Mouse (Mus musculus) G1E (cell line): ENCODE data around the gene Fxyd6. TPM values are rescaled to one million over a fixed set of nuclear protein-coding genes. Genes with fewer than 3 reads are reported as not detected.

Experiments
- ATAC-seq: 2 replicates; pipeline ENCODE4 v1.8.0; 2016; ENCODE audit warnings: mild to moderate bottlenecking; ENCODE audit not compliant: insufficient number of reproducible peaks, poor library complexity, low FRiP score, severe bottlenecking; ENCODE audit errors: extremely low read depth
- DNase-seq: peaks from one replicate; pipeline ENCODE4 v3.0.0; 2012; ENCODE audit warnings: low spot score
- H3K27me3 ChIP-seq: 2 replicates; pipeline ENCODE4 v1.6.1; 2012; ENCODE audit warnings: mild to moderate bottlenecking, low read length, inconsistent platforms; ENCODE audit not compliant: insufficient read depth
- H3K36me3 ChIP-seq: replicated peaks from 2 replicates; pipeline ENCODE3; 2012; ENCODE audit warnings: mild to moderate bottlenecking, inconsistent platforms
- H3K4me1 ChIP-seq: 2 replicates; pipeline ENCODE4 v1.6.1; 2012; ENCODE audit warnings: low read depth, low read length, inconsistent platforms, mixed read lengths; ENCODE audit not compliant: insufficient read depth
- H3K4me3 ChIP-seq: 2 replicates; pipeline ENCODE4 v1.5.1; 2012; ENCODE audit warnings: low read depth, mild to moderate bottlenecking, inconsistent platforms, low read length, moderate library complexity, mixed read lengths
- H3K9me3 ChIP-seq: replicated peaks from 2 replicates; pipeline ENCODE4 v1.6.1; 2012; ENCODE audit warnings: inconsistent platforms
- CTCF ChIP-seq: IDR thresholded peaks from 2 replicates; pipeline ENCODE4 v1.5.1; 2012; ENCODE audit warnings: low read depth, low read length, inconsistent platforms, mixed read lengths
- GATA1 ChIP-seq: IDR thresholded peaks from 2 replicates; pipeline ENCODE4 v1.6.1; 2012; ENCODE audit warnings: borderline replicate concordance, low read length, inconsistent platforms, mixed read lengths
- GATA2 ChIP-seq: IDR thresholded peaks from 2 replicates; pipeline ENCODE4 v1.6.1; 2012; ENCODE audit warnings: low read depth, low read length, inconsistent platforms, borderline replicate concordance
- POLR2AphosphoS5 ChIP-seq: IDR thresholded peaks from 2 replicates; pipeline ENCODE4 v1.6.1; 2012; ENCODE audit warnings: low read depth, low read length, inconsistent platforms; ENCODE audit not compliant: insufficient replicate concordance
- TAL1 ChIP-seq: conservative IDR thresholded peaks from 2 replicates; pipeline ENCODE4 v1.6.1; 2012; ENCODE audit warnings: low read depth, low read length, inconsistent platforms, mixed read lengths
- polyA plus RNA-seq: library from polyadenylated mRNA; stranded (reverse); fragments of >175 nt; gene quantifications from 2 replicates; pipeline ENCODE4 v1.2.3, GENCODE M21; 2012
- total RNA-seq, 2 experiments: library from RNA; stranded (forward) in 1 of 2; stranded (reverse) in 1 of 2; fragments of 200-1000 nt in 1 of 2; fragments of >200 nt in 1 of 2; fragmentation: Nextera tagmentation in 1 of 2; gene quantifications; 2 replicates each; pipeline ENCODE4 v1.2.3; 2014 to 2017

Gene Fxyd6
- total and polyA plus RNA-seq, 3 experiments: 0.16 TPM; not detected in 2

DNA sequence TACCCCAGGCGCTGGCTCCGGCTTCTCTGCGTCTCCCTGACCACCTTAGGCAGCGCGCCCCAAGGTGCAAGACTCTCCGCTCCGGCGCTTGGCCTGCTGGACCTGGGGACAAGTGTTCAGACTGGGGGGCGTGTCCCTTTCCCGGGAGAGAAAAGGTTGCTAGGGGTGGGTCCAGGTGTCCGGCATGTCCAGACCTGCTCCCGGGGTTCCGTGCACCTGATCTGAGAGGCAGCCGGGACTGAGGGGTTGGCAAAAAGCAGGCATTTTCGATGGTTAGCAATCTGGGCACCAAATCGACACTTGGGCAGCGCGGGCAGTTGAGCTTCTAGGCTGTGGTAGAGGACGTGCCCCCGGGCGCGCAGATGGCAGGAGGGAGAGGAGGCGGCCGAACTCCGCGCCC lies 61.2 kb downstream of the Fxyd6 start:
- no peaks in the 10 kb centered on the region for H3K36me3 ChIP-seq
- TF ChIP-seq TAL1 (no peak), CTCF (no peak), GATA1 (no peak), GATA2 (no peak), POLR2AphosphoS5 (no peak)
- H3K4me3 ChIP-seq: no peak overlapping the region
- DNase-seq: no peak
- ATAC-seq: no peak
- 0 out of 2 replicates have a peak, but pooled peaks cover 10% of the 10 kb centered on the region for H3K9me3 ChIP-seq
- H3K4me1 ChIP-seq: no peaks in the 10 kb centered on the region
- peaks cover 5% of the 10 kb centered on the region; the same call in 1 of the 2 replicates for H3K27me3 ChIP-seq

DNA sequence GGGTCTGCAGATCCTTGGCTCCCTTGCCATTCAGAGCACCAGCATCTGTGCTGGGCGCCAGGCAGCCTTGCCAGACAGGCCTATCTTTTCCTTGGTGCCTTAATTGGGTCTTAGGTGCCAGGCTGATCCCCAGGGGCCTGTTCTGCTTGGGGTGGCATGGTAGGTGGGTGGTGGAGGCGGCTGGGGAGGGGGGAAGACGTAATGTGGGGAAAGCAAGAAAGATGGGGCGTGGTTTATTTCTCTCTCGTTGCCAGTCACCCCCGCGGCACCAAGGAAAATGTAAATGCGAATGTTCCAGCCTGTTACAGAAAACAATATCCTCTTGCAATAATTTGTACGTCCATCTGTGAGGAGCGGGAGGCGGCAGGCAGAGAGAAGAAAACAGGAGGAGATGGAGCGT lies 62.7 kb downstream of the Fxyd6 start:
- Histone ChIP-seq H3K4me1 (no peaks in the 10 kb centered on the region), H3K27me3 (peaks cover 5% of the 10 kb centered on the region; the same call in 1 of the 2 replicates), H3K4me3 (no peak overlapping the region), H3K36me3 (no peaks in the 10 kb centered on the region), H3K9me3 (0 out of 2 replicates have a peak, but pooled peaks cover 10% of the 10 kb centered on the region)
- no peak for ATAC-seq
- DNase-seq: no peak
- TF ChIP-seq POLR2AphosphoS5: no peak
- no peak for TF ChIP-seq GATA2
- TF ChIP-seq TAL1: no peak
- TF ChIP-seq CTCF: no peak
- no peak for TF ChIP-seq GATA1

DNA sequence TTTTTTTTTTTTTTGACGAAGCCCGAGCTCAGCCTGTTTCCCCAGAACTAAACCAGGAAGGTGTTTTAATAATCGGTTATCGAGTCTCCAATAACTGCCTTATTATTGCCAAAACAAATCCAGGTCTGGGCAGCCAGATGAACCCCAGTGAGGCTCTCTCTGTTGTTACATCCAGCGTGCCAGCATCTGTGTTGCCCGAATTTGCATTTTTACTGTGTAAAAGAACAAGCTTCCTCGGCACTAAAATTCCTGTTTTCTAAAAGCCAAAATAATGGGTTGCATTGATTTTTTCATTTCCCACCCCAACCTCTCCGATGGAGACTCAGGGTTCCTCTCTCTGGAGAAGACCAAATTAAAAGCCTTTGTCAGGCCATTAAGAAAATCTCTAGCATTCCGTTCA lies 63.1 kb downstream of the Fxyd6 start:
- ATAC-seq (no peak), DNase-seq (no peak)
- no peaks in the 10 kb centered on the region for H3K4me1 ChIP-seq
- H3K4me3 ChIP-seq: no peak overlapping the region
- H3K9me3 ChIP-seq: 0 out of 2 replicates have a peak, but pooled peaks cover 10% of the 10 kb centered on the region
- peaks cover 5% of the 10 kb centered on the region; the same call in 1 of the 2 replicates for H3K27me3 ChIP-seq
- TF ChIP-seq CTCF (no peak), POLR2AphosphoS5 (no peak), TAL1 (no peak), GATA1 (no peak), GATA2 (no peak)
- H3K36me3 ChIP-seq: no peaks in the 10 kb centered on the region

DNA sequence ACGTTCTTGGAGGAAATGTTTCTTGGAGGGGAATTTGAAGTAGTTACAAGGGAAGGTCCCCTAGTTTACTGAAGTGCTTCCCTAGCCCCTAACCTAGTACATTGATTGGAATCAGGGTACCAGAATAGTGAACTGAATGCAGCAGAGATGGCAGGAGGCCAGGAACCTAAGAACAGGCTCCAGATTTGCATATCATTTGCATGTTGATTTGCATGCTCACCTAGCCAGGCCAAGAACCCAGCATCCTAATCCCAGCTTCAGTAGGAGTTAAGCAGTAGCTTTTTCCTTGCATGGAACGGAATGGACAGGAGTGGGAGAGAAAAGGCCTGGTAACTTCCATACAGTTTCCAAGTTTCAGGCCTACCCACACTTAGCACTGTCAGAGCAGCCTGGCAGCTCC lies 64.2 kb downstream of the Fxyd6 start:
- Histone ChIP-seq H3K36me3 (no peaks in the 10 kb centered on the region), H3K9me3 (0 out of 2 replicates have a peak, but pooled peaks cover 10% of the 10 kb centered on the region), H3K4me1 (no peaks in the 10 kb centered on the region), H3K27me3 (peaks cover 5% of the 10 kb centered on the region; the same call in 1 of the 2 replicates), H3K4me3 (no peak overlapping the region)
- ATAC-seq (no peak), DNase-seq (no peak)
- TF ChIP-seq TAL1 (no peak), CTCF (no peak), GATA2 (no peak), POLR2AphosphoS5 (no peak), GATA1 (no peak)

DNA sequence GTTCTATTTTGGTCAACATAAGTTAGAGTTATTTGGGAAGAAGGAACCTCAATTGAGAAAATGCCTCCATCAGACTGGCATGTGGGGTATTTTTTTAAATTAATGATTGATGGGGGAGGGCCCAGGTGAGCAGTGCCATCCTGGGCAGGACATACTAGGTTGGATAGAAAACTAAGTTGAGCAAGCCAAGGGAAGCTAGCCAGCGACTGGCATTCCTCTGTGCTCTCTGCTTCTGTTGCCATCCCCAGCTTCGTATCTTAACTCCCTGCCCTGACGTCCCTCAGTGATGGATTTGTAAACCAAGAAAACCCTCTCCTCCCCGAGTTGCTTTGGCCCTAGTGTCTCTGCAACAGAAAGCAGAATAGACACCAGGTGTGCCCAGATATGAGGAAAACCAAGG lies 69.0 kb downstream of the Fxyd6 start:
- no peak for TF ChIP-seq GATA1
- no peak for TF ChIP-seq CTCF
- no peak for TF ChIP-seq GATA2
- TF ChIP-seq TAL1: no peak
- TF ChIP-seq POLR2AphosphoS5: no peak

DNA sequence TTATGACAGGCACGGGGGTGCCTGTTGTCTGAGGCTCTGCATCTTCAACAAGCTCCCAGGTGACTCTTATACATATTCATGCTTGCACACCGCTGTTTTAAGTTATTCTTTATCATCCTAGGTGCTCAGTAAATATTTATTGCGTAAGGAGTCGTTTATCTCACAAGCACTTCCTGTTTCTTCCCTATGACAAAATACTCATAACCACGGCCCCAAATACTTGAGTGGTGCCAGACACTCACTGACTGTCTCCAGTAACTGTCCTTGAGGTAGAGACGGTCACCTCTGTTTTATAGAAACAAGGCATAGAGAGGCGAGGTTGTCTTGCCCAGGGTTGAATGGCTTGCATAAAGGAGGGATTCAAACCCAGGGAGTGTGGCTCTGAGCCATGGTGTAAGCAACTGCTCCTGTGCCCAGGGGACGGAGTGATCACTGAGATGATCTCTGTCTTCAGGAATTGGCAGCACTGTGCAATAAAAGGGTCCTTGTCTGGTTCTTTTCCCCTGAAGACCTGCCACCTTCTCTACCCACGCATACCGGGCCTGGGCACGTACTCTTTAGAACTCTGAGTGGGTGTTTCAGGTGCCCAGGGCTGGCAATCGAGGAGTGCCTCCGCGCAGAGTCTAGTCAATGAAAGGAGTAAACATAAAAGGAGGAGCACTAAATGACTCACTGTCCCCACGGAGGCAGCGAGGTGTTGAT lies 70.2 kb downstream of the Fxyd6 start:
- Histone ChIP-seq H3K36me3 (no peaks in the 10 kb centered on the region), H3K4me1 (no peaks in the 10 kb centered on the region), H3K27me3 (peaks cover 3% of the 10 kb centered on the region; the same call in 1 of the 2 replicates), H3K4me3 (no peak overlapping the region), H3K9me3 (no peaks in the 10 kb centered on the region)
- TF ChIP-seq GATA1: no peak
- TF ChIP-seq TAL1: no peak
- no peak for TF ChIP-seq GATA2
- no peak for TF ChIP-seq POLR2AphosphoS5
- no peak for TF ChIP-seq CTCF
- DNase-seq (no peak), ATAC-seq (no peak)

More for the DNA sequence above, 69.0 kb downstream of the Fxyd6 start:
- DNase-seq (no peak), ATAC-seq (no peak)
- H3K27me3 ChIP-seq: peaks cover 3% of the 10 kb centered on the region; the same call in 1 of the 2 replicates
- no peak overlapping the region for H3K4me3 ChIP-seq
- H3K9me3 ChIP-seq: no peaks in the 10 kb centered on the region
- no peaks in the 10 kb centered on the region for H3K4me1 ChIP-seq
- H3K36me3 ChIP-seq: no peaks in the 10 kb centered on the region
